Mouse (Mus musculus): Measurements from ENCODE around the gene Dcps.

DNA sequence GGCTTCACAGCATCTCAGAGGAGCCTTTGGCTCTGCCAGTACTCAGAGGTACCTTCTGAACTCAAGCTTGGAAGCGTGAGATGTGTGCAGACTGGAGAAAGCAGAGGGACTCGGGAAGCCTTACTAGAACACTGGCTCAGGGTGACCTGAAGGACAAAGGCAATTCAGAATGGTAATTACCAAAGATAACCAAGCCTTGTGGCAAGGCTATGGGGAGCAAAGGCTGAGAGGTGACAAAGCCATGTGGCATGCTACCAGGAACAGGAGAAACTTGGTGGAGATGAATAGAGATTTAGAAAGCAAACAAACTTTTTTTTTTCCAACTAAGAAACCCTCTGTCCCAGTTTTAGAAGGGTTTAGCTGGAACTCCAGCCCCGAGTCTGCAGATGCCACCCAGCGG is 65.3 kb downstream of the Dcps start:
- no peak for TF ChIP-seq POLR2A (IDR thresholded peaks at IDR 0.05; ENCODE audit: insufficient read depth, low read depth, low read length)
- no peak for TF ChIP-seq CTCF (IDR thresholded peaks at IDR 0.05; ENCODE audit: insufficient read depth, low read depth, low read length)

Data from olfactory bulb, adult 2 months (tissue).